Mouse (Mus musculus): ENCODE measurements around the gene Prc1. TPM values are rescaled to one million over a fixed set of nuclear protein-coding genes. Genes with fewer than 3 reads are reported as not detected.

Gene Prc1
- total and polyA plus RNA-seq, 2 experiments from 2014 or later = 12.9 to 14.1 TPM

- no peak for DNase-seq (ENCODE audit: low spot score)
- WGBS = 87% methylated on average over 2 of the region's 2 CpGs
- no peaks in the 10 kb centered on the region for H3K27me3 ChIP-seq (ENCODE audit: insufficient read depth, low read length)
- peaks cover 61% of the 10 kb centered on the region for H3K36me3 ChIP-seq (ENCODE audit: insufficient read depth, low read length)
- H3K9me3 ChIP-seq (ENCODE audit: low read length) = no peaks in the 10 kb centered on the region
- no peak overlapping the region for H3K9ac ChIP-seq (replicated peaks; ENCODE audit: low read length, poor library complexity, severe bottlenecking)
- no peak for TF ChIP-seq CTCF (IDR thresholded peaks at IDR 0.05)
- H3K4me2 ChIP-seq (ENCODE audit: low read depth, low read length, poor library complexity, severe bottlenecking) = no peak overlapping the region
- ATAC-seq (ENCODE audit: low FRiP score) = no peak
- H3K4me3 ChIP-seq (ENCODE audit: low read depth, low read length) = no peak overlapping the region
- H3K4me1 ChIP-seq (ENCODE audit: insufficient read depth, low read length) = peaks cover 3% of the 10 kb centered on the region; the same call in 1 of the 2 replicates
- no peak overlapping the region for H3K27ac ChIP-seq (ENCODE audit: low read depth, low read length)
Measured at GRCm38 (mm10) chr7:80365759-80366158, 71.5 kb downstream of the Prc1 start.

Other genes starting within 250 kb of the Prc1 start
- gene Idh2, start 179.1 kb upstream of the Prc1 start, total RNA-seq (2014; rRNA removed) = 122 and 136 TPM in 2 replicates
- 115 and 124 TPM in 2 replicates for gene Idh2, start 179.1 kb upstream of the Prc1 start, polyA plus RNA-seq (2015; fragmentation: Nextera tagmentation; extraction: Ambion mirVana)
- 40.3 and 43.7 TPM in 2 replicates for gene Sema4b, start 107.6 kb upstream of the Prc1 start, total RNA-seq (2014; rRNA removed)
- 26.3 and 29.2 TPM in 2 replicates for gene Sema4b, start 107.6 kb upstream of the Prc1 start, polyA plus RNA-seq (2015; fragmentation: Nextera tagmentation; extraction: Ambion mirVana)
- 15.2 and 22.3 TPM in 2 replicates for gene Cib1, start 61.6 kb upstream of the Prc1 start, total RNA-seq (2014; rRNA removed)
- gene Cib1, start 61.6 kb upstream of the Prc1 start, polyA plus RNA-seq (2015; fragmentation: Nextera tagmentation; extraction: Ambion mirVana) = 30.6 and 33.7 TPM in 2 replicates
- 5.9 and 7.4 TPM in 2 replicates for gene Gdpgp1, start 61.6 kb upstream of the Prc1 start, total RNA-seq (2014; rRNA removed)
- 2.5 and 2.8 TPM in 2 replicates for gene Gdpgp1, start 61.6 kb upstream of the Prc1 start, polyA plus RNA-seq (2015; fragmentation: Nextera tagmentation; extraction: Ambion mirVana)
- gene Ttll13, start 48.1 kb upstream of the Prc1 start, total RNA-seq (2014; rRNA removed) = 1.2 and 1.6 TPM in 2 replicates
- gene Ttll13, start 48.1 kb upstream of the Prc1 start, polyA plus RNA-seq (2015; fragmentation: Nextera tagmentation; extraction: Ambion mirVana) = 2.4 and 3.2 TPM in 2 replicates
- 50.9 and 76.4 TPM in 2 replicates for gene Ngrn, start 33.2 kb upstream of the Prc1 start, total RNA-seq (2014; rRNA removed)
- 80.6 and 84.8 TPM in 2 replicates for gene Ngrn, start 33.2 kb upstream of the Prc1 start, polyA plus RNA-seq (2015; fragmentation: Nextera tagmentation; extraction: Ambion mirVana)
- 25.0 and 35.4 TPM in 2 replicates for gene Vps33b, start 24.8 kb upstream of the Prc1 start, total RNA-seq (2014; rRNA removed)
- gene Vps33b, start 24.8 kb upstream of the Prc1 start, polyA plus RNA-seq (2015; fragmentation: Nextera tagmentation; extraction: Ambion mirVana) = 15.3 and 18.3 TPM in 2 replicates
- gene Rccd1, start 30.0 kb downstream of the Prc1 start, total RNA-seq (2014; rRNA removed) = 22.7 and 30.6 TPM in 2 replicates
- 7.4 and 7.9 TPM in 2 replicates for gene Rccd1, start 30.0 kb downstream of the Prc1 start, polyA plus RNA-seq (2015; fragmentation: Nextera tagmentation; extraction: Ambion mirVana)
- gene Unc45a, start 46.6 kb downstream of the Prc1 start, total RNA-seq (2014; rRNA removed) = 51.0 and 63.3 TPM in 2 replicates
- gene Unc45a, start 46.6 kb downstream of the Prc1 start, polyA plus RNA-seq (2015; fragmentation: Nextera tagmentation; extraction: Ambion mirVana) = 54.6 and 55.9 TPM in 2 replicates
- gene Hddc3, start 48.7 kb downstream of the Prc1 start, total RNA-seq (2014; rRNA removed) = 35.9 and 36.7 TPM in 2 replicates
- gene Hddc3, start 48.7 kb downstream of the Prc1 start, polyA plus RNA-seq (2015; fragmentation: Nextera tagmentation; extraction: Ambion mirVana) = 15.1 and 16.8 TPM in 2 replicates
- gene Man2a2, start 76.9 kb downstream of the Prc1 start, total RNA-seq (2014; rRNA removed) = 59.1 and 70.2 TPM in 2 replicates
- 13.7 and 16.6 TPM in 2 replicates for gene Man2a2, start 76.9 kb downstream of the Prc1 start, polyA plus RNA-seq (2015; fragmentation: Nextera tagmentation; extraction: Ambion mirVana)
- gene Fes, start 93.5 kb downstream of the Prc1 start, total RNA-seq (2014; rRNA removed) = 4.3 and 7.9 TPM in 2 replicates
- gene Fes, start 93.5 kb downstream of the Prc1 start, polyA plus RNA-seq (2015; fragmentation: Nextera tagmentation; extraction: Ambion mirVana) = 3.1 and 3.7 TPM in 2 replicates
- 16.6 TPM in 2 replicates for gene Furin, start 111.0 kb downstream of the Prc1 start, total RNA-seq (2014; rRNA removed)
- 5.0 and 6.0 TPM in 2 replicates for gene Furin, start 111.0 kb downstream of the Prc1 start, polyA plus RNA-seq (2015; fragmentation: Nextera tagmentation; extraction: Ambion mirVana)
- 6.4 and 8.4 TPM in 2 replicates for gene Blm, start 240.7 kb downstream of the Prc1 start, total RNA-seq (2014; rRNA removed)
- 4.0 and 5.0 TPM in 2 replicates for gene Blm, start 240.7 kb downstream of the Prc1 start, polyA plus RNA-seq (2015; fragmentation: Nextera tagmentation; extraction: Ambion mirVana)